Mouse (Mus musculus): Measurements from ENCODE around the gene Ppp1r15a. TPM values are rescaled to one million over a fixed set of nuclear protein-coding genes. Genes with fewer than 3 reads are reported as not detected.

Ppp1r15a gene
- 10 to 100 TPM; 25.5 to 28.5 TPM for total RNA-seq (2021)

DNA sequence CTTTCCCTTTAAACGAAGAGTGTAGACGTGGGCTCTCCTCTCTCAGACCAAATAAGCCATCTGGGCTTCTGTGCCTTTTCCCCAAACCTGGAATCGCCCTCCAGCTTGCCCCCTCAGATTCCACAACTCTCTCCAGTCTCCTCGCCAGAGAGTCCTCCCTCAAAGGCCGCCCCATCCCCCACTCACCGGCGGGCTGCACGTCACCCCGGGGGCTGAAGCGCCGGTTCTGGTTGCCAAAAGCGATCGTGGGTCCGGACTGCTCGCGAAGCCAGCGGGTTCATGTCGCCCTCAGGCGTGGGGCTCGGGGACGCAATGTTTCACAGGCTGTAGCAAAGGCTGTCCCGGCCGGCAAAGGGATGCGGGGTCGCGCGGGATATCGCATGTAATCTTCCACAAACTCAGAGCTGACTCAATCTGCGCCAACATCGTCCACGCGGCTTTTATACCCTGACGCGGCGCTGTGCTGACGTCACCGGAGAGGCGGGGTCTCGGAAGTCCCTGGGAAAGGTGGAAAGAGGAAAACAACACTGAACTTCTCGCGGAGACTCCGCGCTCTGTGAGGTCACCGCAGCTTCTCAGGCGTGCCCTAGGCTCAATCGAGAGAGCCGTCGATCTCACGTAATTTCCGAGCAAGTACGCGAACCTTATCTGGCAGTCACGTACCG, at the start of gene Ppp1r15a, which contains the start of gene Plekha4:
Ppp1r15a (minus strand) TSS at position 460 of the 665 bp plus-strand sequence.
Plekha4 (plus strand) TSS at position 522 of the 665 bp plus-strand sequence.
- intact Hi-C loops (cut with DNase I): no loop called here
- peak; percentile 93 to 94 for DNase-seq (ENCODE audit: extremely low spot score in 1 of 2, low spot score in 2 of 2)

DNA sequence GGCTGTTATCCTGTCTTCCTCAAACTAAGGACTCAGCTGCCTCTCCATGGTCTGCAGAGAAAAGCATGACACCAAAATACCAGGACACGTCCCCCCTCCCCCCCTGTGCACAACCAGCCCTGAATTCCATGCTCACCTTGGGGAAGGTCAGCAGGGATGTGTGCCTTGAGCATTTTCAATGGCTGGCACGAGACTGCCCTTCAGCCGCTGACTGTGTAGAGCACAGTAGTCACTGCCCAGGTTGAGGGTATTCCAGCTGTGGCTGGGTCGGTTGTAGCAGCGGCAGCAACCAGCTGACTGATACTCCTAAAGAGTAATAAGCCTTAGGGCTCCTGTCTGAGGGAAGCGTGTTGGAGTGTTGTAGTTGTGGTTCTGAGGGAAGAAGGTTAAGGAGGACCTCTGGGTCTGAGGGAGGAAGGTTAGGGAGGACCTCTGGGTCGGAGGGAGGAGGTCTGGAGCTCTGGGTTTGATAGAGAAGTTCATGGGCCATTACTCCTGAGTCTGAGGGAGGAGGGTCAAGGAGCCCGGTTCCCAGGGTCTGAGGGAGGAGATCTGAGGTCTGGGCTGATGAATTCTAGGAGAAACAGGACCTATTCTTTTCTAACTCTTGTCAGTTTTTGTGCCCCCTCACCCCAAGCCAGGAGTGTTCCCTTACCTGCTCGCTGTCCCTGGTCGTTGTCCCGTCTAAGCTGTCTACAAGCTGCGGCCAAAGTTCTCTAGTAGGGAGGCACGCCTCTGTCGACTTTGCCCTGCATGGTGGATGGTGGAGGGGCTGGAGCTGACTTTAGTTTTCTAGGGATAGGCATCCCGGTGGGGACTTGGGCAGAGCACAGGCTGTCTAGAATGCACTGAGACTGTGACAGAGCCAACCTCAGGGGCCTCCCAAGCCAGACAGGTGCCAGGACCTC, 48.7 kb upstream of the Ppp1r15a start:
- intact Hi-C loops (cut with DNase I): no loop called here

DNA sequence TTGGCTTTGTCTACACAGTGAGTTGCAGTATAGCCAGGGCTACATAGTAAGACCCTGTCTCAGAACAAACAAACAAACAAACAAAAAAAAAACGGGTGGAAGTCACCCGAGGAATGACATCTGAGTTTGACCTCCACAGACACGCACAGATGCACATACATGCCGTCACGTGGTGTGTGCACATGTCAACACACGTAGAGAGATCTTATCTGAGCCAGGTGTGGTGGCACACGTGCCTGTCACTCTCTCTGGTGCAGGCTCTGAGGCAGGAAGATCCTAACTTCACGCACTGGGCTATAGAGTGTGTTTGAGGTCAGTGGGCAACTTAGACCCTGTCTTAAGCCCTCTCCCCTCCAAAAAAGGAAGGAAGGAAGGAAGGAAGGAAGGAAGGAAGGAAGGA, 47.9 kb upstream of the Ppp1r15a start:
- no peak for DNase-seq (ENCODE audit: extremely low spot score in 1 of 2, low spot score in 2 of 2)
- intact Hi-C loops (cut with DNase I): no loop called here

More for the DNA sequence above, 48.7 kb upstream of the Ppp1r15a start:
- DNase-seq (ENCODE audit: extremely low spot score in 1 of 2, low spot score in 2 of 2): no peak

DNA sequence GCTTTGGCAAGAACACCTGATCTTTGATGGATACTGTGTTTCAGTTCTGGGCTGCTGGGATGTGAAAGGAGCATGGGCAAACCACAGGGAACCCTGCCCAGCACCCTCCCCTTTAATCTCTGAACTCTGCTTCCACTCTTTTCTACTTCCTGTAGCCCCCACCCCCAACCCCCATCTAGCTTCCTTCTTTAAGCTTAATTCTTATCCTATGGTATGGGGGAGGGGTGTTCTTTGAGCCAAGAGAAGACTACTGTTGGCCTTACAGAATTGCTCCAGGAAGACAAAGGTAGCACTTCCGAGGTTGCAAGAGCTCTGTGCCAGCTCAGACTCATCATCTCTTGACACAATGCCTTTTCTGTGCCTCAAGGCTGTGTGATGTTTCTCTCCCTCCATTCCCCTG, 45.9 kb upstream of the Ppp1r15a start:
- no peak for DNase-seq (ENCODE audit: extremely low spot score in 1 of 2, low spot score in 2 of 2)
- intact Hi-C loops (cut with DNase I): no loop called here

DNA sequence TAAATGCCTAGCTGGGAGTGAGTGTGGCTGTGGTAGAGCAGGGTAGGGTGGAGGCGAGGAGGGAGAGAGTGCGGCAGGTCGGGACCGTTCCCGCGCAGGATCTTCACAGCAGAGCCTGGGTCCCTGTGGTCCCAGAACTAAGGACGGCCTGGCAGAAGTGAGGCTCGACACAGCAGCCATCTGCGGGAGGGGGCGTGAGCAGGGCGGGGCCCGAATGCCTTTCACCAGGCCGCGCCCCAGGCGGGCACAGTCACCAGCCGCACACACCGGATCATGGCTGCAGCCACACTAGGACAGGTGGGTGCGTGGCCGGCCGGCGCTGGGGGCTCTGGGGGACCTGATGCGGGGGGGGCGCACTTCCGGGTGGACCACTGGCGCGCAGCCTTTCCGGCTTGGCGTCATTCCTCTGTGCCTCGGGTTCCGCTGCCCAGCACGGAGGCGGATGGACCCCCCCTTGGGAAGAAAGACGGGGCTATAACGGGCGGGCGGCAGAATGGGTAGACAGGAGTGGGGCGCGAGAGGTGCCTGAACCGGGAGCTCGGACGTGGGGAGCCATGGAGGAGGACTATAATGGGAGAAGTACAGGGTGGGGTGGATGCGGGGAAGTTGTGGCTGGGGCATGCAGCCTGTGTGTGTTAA, 44.2 kb upstream of the Ppp1r15a start, which contains the start of gene Bcat2:
Bcat2 (plus strand) TSS at position 51 of the 639 bp plus-strand sequence.
- DNase-seq (ENCODE audit: extremely low spot score in 1 of 2, low spot score in 2 of 2): peak; percentile 43 to 89
- intact Hi-C loops (cut with DNase I): no loop called here

DNA sequence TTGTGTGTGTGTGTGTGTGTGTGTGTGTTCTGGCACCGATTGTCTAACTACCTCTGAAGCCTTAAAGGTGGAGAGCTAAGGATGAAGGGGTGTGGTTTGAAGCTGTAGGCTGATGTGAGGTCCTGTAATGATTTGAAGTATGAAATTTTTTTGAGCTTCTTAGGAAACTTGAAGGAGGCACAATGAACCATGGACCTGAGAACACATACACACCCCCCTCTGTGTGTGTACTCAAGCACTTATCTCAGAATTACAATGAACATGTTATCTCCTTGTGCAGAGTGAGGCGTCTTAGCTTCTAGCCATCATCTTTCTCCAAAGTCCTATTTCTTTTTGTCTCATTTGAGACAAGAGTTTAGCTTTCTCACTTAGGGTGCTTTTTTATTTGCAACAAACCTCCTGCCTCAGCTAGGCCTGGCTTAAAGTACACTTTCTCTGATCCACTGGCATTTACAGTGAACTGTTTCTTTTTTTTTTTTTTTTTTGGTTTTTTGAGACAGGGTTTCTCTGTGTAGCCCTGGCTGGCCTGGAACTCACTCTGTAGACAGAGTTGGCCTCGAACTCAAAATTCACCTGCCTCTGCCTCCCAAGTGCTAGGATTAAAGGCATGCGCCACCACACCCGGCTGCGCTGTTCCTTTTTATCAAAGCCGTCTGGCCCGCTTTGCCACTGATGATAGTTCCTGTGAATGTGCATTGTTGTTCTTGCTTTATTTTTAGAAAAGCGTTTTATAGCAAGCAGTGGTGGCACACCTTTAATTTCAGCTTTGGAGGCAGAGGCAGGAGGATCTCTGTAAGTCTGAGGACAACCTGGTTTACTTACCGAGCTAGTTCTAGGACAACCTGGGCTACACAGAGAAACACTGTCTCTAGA, 42.8 kb upstream of the Ppp1r15a start:
- intact Hi-C loops (cut with DNase I): no loop called here

DNA sequence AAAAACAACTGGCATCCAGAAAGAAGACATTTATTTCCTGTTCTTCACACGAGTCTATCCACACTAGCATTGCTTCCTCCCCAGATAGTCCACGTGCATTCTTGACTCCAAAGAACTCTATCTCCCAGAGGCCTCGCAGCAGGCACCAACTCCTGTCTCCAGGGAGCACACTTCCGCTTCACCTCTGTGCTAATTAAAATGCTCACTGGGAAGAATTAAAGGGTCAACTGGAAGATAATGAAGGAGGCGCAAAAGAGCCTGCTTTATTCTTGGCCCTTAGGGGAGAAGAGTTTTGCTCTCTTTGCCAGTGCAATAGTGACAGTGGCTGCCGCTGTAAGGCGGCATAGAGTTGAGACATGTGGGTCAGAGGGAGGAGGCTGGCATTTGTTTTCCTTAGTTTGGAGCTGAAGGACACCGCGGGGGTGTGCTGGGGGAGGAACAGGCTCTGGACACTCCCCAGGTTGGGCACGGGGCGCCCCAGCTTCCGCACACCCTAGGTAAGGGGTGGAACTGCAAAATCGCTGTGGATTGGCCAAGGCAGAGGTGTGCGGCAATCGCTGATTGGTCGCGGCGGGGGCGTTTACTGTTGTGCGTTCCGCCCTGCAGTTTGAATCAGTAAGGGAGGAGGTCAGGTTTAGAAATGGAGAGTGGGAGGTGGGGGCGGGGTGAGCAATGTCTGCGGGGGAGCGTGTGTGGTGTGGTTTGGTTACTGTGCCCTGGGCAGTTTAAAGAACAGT, 41.9 kb upstream of the Ppp1r15a start:
- intact Hi-C loops (cut with DNase I): no loop called here
- DNase-seq (ENCODE audit: extremely low spot score in 1 of 2, low spot score in 2 of 2): peak; percentile 84 to 94

More for the DNA sequence above, 42.8 kb upstream of the Ppp1r15a start:
- no peak for DNase-seq (ENCODE audit: extremely low spot score in 1 of 2, low spot score in 2 of 2)

DNA sequence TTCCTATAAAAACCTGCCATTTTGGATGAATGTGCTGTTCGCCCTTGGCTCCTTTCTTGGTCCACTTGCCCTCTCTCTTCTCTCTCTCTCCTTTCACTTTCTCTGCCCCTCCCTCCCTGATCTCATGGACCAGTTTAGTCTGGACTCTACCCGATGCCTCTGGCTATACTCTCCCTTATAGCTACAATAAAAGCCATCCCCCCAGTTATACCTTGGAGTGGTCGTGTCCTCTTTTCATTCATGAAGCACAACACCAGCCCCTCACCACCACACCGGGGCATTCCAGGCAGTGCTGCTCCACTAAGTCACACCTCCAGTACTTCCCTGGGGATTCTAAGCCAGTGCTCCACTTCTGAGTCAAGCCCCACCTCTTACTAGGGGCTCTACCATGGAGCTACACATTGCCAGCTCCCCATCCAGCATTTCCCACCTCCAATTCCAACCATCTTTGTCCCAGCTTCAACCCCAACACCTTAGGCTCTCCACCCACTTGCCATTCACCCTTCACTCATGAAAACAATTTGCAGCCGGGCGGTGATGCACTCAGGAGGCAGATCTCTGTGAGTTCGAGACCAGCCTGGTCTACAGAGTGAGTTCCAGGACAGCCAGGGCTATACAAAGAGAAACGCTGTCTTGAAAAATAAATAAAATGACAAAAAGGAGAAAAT, 41.2 kb upstream of the Ppp1r15a start:
- DNase-seq (ENCODE audit: extremely low spot score in 1 of 2, low spot score in 2 of 2): no peak
- intact Hi-C loops (cut with DNase I): no loop called here

DNA sequence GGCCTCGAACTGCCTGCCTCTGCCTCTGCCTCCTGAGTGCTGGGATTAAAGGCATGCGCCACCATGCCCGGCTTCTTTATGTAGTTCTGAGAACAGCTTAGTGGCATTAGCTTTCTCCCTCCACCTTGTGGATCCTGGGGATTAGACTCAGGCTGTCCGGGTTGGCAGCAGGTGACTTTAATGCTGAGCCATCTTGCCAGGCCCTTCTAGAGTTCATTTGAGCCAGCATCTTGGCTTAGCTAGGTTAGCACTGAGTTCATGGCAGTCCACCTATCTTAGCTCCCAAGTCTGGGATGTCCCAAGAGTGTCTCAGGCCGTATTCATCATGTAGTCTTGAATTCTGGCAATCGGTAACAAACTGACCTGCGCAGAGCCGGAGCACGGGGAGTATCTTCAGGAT, 39.4 kb upstream of the Ppp1r15a start:
- intact Hi-C loops (cut with DNase I): no loop called here
- no peak for DNase-seq (ENCODE audit: extremely low spot score in 1 of 2, low spot score in 2 of 2)

DNA sequence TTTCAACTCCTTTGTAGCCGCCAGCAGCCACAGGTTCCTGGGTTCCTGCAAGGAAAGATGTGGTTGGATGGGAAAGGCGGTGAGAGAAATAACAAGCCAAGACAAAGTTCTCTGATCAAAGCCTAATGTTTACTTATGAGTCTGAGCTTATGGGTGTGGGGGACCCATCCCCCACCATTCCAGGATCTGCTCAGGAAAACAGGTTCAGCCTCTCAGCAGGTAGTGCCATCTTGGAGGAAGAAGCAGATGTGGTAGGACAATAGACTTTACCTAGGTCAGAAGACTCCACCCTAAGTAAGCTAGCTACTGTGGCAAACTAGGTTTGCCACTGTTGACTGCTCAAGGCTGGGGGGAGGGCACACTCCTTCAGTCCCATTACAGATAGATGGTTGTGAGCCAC, 38.7 kb upstream of the Ppp1r15a start:
- intact Hi-C loops (cut with DNase I): no loop called here
- no peak for DNase-seq (ENCODE audit: extremely low spot score in 1 of 2, low spot score in 2 of 2)

DNA sequence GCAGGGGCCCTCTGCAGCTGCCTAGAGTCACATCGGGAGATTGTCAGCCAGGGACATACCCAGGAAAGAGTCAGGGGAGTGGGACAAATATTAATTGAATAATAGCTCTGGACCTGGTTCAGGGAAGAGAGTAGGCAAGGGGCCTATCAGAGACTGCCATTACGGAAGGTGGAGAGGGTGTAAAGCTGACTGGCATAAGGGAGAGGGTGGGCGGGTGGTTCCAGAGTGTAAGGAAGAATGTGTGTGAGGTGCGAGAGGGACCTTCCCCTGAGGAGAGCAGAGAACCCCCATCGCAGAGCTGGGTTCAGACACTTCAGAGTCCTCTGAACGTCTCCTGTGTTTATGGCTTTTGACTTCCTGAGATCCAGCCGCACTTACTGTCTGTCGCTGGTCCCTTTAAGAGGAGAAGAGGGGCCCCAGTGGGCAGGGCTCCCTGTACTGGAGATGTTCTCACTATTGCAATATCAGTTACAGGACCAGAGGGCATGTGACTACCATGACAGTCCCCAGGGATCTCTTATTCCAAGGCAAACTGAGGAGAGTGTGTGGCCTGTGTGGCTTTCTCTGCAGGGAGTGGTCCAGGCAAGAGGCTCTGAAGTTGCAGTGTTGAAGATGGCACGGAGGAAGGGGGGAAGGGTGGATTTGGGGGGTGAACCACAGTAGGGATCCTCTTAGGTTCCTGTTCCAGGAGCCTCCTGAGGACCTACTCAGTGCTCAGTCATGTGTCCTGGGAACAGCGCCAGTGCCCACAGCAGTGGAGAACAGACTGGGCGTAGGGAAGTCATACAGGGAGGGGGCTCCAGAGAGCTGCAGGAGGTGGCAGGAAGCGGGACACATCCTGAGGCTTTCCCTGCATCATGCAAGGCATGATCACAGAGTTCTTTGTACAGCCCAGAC, 35.8 kb upstream of the Ppp1r15a start:
- DNase-seq (ENCODE audit: extremely low spot score in 1 of 2, low spot score in 2 of 2): no peak
- intact Hi-C loops (cut with DNase I): loop anchor here (2.0 kb wide), 1 partner anchor 93 kb away; no protein-coding TSS in a partner anchor

DNA sequence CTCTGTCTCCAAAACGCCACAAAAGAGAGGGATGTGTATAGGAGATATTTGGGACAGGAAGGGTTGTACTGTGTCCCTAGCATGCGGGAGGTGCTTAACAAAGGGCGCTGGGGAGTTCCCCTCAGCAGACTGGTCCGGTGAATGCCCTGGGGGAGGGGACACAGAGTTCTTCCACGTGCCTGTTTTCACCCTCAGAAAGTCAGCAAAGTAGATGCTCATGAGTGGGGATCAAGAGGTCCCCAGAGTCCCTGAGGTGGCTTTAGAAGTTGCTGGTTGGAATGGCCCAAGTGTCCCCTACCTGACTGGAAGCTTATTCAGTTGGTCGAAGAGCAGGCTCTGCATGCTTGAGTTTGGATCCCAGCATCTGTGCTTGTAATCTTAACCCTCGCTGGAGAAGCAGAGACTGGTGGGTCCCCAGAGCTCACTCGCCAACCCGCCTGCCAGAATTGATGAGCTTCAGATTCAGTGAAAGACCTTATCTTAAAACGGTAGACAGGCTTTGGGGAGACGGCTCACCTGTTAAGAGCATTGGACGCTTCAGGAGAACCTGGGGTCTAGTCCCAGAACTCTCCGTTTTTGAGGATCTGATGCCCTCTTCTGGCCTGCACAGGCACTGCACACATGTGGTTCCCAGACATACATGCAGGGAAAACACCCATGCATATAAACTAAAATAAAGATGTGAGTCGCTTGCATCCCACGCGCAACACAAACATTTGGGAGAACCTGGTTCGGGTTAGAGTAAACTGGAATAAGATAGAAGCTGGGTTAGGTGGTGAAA, 35.0 kb upstream of the Ppp1r15a start:
- intact Hi-C loops (cut with DNase I): loop anchor here (2.0 kb wide), 1 partner anchor 92 kb away; no protein-coding TSS in a partner anchor

DNA sequence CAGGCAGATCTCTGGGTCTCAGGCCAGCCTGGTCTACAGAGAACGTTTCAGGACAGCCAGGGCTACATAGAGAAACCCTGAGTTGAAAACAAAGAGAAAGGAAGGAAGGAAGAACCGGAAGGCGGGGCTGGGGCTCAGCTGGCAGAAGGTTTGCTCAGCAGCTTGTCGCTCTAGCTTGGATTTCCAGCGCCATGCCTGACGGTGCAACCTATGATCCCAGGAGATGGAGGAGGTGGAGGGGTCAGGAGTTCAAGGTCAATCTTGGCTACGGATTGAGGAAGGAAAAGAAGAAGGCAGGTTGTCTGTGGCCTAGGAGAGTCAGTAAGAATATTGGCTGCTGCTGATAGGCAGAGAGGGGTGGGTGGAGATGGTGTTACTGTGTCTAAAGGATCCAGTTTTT, 34.2 kb upstream of the Ppp1r15a start:
- no peak for DNase-seq (ENCODE audit: extremely low spot score in 1 of 2, low spot score in 2 of 2)
- intact Hi-C loops (cut with DNase I): loop anchor here (2.0 kb wide), 1 partner anchor 91 kb away; no protein-coding TSS in a partner anchor

More for the DNA sequence above, 35.0 kb upstream of the Ppp1r15a start:
- DNase-seq (ENCODE audit: extremely low spot score in 1 of 2, low spot score in 2 of 2): peak; percentile 67 to 78

DNA sequence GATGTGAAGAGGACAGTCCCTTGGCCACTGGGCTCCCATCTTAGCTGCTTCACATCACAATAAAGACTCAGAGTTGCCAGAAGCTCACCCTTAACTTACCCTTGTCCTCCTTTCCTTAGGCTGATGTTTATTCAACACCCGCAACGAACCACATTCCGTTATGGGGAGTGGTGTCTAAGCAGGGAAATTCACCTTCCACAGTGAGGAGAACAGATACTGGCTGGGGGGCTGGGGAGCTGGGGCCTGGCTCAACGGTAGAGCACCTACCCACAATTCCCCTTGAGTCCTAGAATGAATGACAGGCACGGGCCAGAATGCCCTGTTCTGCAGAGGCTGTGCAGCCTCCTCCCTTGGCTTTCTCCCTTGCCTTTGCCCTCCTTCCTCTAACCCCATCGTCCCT, 32.8 kb upstream of the Ppp1r15a start:
- DNase-seq (ENCODE audit: extremely low spot score in 1 of 2, low spot score in 2 of 2): no peak
- intact Hi-C loops (cut with DNase I): loop anchor here (5.0 kb wide), 1 partner anchor 33 kb away; no protein-coding TSS in a partner anchor

DNA sequence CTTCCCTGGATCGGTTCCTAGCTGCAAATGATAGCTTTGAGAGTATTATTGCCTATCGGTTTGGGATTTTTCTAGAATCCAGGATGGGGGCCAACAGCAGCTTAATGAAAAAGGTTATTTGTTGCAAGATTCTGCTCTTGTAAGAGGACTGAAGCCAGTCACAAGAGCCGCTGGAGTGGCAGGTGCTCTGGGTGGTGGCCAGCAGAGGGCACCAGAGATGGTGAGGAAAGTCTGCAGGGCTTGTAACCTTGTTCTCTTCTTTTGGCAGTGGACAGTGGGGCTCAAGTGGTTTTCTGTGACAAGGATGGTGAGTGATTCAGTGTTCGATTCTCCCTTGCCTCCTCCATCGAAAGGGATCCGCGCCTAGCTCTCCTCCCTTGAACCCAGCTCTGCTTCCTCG, 29.7 kb upstream of the Ppp1r15a start:
- intact Hi-C loops (cut with DNase I): loop anchor here (5.0 kb wide), 1 partner anchor 37 kb away; no protein-coding TSS in a partner anchor
- peak; percentile 55 to 85 for DNase-seq (ENCODE audit: extremely low spot score in 1 of 2, low spot score in 2 of 2)

Measured in left cerebral cortex, postnatal 10 days (tissue).